Mouse (Mus musculus): ENCODE measurements around the gene Aox2.

Gene Aox2

DNA sequence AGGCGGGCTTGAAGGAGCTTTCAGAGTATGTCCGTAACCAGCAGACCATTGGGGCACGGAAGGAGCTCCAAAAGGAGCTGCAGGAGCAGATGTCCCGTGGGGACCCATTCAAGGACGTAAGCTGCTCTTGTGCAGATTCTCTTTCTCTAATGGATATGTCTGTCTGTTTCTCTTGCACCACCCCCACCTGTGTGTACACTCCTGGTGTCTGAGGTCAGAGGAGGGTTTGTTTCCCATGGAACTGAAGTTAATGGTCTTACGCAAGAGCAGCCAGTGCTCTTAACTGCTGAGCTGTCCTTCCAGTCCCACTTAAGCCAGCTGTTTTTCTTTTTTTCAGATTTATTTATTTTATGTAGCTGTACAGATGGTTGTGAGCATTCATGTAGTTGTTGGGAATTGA is 123.3 kb downstream of the Aox2 start:
- no peak for DNase-seq (ENCODE audit: low spot score)

DNA sequence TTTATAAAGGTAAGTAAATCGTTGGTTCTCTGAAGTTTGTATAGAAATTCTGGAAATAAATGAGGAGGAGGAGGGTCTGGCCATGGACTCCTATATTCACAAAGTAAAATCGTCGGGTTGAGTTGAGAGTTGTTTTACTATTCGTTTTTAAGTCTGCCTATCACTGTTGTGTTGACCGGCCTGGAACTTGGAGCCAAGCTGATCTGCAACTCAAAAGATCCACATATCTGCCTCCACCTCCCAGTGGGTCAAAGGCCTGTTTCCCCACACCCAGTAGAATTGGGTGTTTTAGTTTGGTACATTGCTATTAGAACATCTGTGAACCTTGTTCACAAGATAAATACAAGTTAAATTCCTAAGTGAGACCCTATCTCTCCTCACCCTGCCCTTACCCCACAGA is 125.6 kb downstream of the Aox2 start:
- no peak for DNase-seq (ENCODE audit: low spot score)

DNA sequence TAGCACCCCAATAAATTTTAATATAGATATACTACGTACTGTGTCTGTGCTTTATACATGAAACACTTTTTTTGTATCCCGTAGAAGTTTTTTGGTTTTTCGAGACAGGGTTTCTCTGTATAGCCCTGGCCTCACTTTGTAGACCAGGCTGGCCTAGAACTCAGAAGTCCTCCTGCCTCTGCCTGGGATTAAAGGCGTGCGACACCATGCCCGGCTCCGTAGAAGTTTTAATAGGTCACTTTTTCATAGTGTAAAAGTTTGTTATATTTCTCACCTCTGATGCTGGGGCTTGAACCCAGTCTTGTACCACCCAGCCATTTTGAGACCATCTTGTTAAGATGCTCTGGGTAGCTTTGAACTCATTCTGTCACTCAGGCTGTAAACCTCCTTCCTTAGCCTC is 129.2 kb downstream of the Aox2 start:
- no peak for DNase-seq (ENCODE audit: low spot score)

DNA sequence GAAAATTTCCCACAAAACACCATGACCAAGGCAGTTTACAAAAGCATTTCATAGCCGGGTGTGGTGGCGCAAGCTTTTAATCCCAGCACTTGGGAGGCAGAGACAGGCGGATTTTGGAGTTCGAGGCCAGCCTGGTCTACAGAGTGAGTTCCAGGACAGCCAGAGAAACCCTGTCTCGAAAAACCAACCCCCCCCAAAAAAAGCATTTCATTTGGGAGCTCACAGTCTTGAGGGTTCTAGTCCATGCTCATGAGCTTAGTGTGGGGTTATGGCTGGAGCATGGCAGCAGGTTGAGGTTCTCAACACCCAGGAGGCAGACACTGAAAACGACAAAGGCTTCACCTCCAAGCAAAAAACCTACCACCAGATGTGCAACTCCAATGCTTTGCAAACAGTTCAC is 130.0 kb downstream of the Aox2 start:
- no peak for DNase-seq (ENCODE audit: low spot score)

DNA sequence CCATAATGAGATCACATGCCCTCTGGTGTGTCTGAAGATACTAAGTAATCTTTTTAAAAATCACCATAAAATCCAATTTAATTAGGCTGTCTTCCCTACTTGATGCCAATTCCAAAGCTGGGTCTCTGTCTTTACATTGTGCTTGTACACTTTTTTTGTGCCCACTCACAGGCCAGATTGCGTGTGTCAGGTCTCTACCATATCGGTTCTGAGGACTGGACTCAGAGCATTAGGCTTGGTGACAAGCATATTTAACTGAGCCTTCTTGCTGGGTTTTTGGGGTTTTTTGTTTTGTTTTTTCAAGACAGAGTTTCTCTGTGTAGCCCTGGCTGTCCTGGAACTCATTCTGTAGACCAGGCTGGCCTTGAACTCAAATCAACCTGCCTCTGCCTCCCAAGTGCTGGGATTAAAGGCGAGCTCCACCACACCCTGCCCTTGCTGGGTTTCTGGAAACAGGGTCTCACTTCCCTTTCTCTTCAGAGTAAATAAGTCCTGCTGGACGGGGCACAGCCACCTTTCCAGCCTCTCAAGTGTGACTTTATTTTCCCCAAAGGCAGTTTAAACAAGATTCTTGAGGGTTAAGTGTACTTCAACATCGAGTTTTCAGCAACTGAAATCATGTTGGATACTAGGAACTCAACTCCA is 131.5 kb downstream of the Aox2 start:
- no peak for DNase-seq (ENCODE audit: low spot score)

DNA sequence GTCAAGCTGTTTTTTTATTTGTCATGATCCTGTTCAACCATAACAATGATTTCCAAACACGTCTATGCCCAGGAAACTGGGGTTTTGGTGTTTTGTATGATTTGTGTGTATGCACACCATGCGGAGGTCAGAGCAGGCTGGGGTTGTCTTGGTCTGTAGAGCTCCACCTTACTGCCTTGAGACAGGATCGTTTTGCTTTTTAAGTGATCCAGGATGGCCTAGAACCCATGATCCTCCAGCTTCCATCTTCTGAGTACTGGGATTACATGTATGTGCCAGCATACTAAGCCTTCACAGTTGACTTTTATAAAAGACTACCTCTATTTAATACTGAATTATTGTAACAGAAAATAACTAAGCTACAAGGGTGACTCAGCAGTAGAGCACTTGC is 132.1 kb downstream of the Aox2 start:
- DNase-seq (ENCODE audit: low spot score): no peak

DNA sequence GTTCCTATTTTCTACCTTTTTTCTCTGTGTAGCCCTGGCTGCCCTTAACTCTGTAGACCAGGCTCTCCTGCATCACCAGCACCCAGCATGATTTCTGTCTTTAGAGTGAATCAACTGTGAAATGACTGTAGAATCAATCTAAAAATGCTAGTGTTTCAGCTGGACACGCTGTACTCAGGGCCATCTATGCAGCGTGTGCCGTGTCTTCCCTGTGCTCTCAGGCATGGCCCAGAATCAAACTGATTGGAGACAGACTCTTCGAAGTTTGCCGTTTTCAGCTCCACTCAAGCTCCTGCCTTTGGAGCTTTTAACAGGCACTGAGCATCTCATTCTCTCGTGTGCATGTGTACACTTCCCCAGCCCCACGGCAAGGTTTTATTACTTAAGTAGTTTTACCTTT is 132.7 kb downstream of the Aox2 start:
- no peak for DNase-seq (ENCODE audit: low spot score)

DNA sequence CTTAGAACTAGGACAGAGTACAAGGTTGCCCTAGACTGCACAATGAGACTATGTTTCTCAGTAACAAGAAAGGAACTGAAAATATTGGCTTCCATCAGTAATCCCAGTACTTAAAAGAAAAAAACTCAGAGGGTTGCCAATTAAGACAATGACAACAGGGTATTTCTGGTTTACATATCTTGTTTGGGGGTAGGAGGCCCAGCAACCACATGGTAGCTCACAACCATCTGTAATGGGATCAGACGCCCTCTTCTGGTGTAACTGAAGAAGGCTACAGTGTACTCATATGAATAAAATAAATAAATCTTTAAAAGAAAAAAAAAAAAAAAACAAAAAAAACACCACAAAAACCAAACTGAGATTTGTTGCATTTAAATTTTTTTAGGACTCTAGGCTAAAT is 137.3 kb downstream of the Aox2 start:
- DNase-seq (ENCODE audit: low spot score): no peak

DNA sequence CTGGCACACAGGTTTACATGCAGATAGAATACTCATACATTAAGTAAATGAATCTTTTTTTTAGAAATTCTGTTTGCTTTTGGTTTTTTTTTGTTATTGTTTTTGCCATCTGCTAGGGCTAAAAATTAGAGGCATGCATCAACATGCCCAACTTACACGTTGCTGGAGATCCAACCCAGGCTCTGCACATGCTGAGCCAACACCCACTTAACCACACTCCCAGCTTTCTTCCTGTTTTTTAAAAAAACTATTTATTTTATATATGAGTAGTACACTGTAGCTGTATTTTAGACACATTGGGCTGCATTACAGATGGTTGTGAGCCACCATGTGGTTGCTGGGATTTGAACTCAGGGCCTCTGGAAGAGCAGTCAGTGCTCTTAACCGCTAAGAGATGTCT is 137.9 kb downstream of the Aox2 start:
- no peak for DNase-seq (ENCODE audit: low spot score)

DNA sequence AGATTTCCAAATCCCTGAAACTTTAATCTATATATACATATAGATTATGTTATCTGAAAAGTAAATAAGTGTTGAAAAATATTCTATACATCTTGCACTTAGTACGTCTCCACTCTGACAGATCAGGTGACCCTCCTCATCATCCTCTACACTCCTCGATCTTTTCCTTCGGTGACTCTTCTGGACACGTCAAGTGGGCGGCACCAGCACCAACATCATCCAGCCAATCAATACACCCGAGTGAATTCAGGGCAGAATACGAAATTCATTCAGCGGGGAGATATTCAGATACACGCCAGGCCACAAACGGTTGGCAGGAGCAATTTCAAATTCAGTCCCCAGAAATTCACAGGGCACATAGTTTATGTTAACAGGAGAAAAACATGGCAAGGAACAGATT is 141.9 kb downstream of the Aox2 start:
- no peak for DNase-seq (ENCODE audit: low spot score)

DNA sequence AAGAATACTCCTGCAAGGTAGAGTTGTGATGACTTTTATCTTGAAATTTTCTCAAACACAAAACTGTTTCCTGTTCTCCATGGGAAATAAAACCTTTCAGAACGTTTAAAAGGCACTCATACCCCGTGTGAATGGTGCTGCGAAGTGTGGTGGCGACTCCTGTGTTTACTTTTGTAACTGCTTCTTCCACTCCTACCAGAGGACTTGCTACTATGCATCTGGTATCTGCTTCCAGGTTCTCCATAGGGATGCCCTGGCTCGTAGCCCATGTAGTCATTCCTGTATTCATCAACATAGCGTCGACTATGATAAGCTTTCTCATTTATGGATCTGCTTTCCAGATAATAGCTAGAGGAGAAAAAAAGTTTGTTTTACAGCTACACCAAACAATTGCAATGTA is 142.8 kb downstream of the Aox2 start:
- DNase-seq (ENCODE audit: low spot score): no peak

DNA sequence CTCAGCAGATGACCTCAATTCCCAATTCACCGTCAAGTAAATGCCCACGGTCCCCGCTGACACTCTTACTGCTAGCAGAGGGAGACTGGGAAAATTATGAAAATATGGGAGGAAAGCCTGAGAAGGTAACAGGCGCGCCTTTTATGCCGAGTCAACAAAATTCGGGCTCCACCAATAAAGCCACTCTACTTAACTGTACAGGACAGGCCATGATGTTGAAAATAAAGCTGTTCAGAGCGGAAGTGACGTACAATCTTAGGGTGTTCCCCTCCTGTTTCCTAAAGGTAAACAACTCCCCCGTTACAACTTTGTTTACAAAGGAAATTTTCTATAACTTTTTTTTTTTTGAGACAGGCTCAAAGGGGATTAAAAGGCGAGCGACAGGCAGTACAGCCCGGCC is 144.8 kb downstream of the Aox2 start:
- no peak for DNase-seq (ENCODE audit: low spot score)

DNA sequence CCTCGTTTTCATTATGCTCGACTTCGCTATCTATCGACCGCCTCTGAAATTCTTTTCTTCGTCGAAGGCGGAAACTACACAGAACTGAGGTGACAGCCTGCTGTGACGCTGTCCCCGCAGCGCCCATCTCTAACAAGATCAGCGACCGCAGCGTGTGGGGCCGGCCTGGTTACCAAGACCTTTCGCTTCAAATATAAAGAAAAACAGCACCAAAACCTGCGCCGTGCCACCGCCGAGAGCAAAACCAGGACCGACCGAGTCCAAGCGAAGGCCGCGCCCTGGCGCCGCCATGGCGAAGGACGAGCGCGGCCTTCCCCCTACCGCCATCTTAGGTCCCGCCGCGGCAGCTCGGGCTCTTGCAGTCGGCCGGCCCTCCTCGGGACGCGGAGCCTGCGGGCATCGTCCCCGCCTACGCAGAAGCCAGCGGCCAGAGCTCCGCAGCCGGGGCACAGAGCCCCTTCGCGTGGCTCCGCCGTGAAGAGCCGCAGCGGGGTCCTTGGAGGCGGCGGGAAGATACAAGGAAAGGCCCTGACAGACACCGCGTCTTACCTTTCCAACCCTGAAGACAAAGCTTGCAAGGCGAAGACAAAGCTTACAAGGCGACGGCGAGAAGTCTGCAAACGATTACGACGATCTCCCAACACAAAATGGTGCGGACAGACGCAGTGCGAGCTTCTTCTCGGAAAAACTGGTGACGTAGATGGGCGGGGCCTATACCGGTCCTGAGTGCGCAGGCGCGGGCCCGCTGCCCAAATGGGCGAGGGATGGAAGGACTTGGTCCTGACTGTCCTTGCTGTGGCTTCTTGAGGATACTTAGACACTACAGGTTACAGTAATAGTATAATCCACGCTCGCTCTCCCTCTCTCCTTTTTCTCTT is 145.5 kb downstream of the Aox2 start, which contains the start of gene Clk1:
TSS of gene Clk1 (minus strand) at position 696 of the 878 bp plus-strand sequence.
- peak; percentile 99 for DNase-seq (ENCODE audit: low spot score)

DNA sequence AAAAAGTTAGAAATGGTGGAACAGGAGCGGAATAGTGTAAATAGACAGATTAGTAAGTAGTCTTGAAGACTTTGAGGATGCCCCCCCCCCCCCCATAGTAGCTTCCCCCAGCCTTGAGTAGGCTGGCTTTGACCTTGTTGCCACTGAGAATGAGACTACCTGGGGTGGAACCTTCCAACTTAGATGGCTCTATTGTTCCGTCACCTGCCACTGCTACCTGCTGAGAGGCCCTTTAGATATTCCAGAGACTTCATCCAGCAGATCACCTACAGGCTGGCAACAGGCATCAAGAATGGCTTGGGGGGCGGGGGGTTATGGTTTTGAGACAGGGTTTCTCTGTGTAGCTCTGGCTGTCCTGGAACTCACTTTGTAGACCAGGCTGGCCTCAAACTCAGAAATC is 146.4 kb downstream of the Aox2 start:
- no peak for DNase-seq (ENCODE audit: low spot score)

Data from testis, postnatal 10 days (tissue).